Mouse (Mus musculus) left cerebral cortex, postnatal 14 days (tissue): ENCODE results near the gene Dnajb8. TPM values are rescaled to one million over a fixed set of nuclear protein-coding genes. Genes with fewer than 3 reads are reported as not detected.

Experiments used
- DNase-seq, 2 experiments: peaks; one replicate each; pipeline ENCODE4 v3.0.0; 2021 to 2022; ENCODE audit warnings: low spot score in 2 of 2, mixed read lengths in 1 of 2
- intact Hi-C: fragments of 180-260 bp; cut with DNase I; formaldehyde crosslinking; loops from one replicate; pipeline ENCODE4 v1.15.1; 2025
- total RNA-seq, 2 experiments: library from RNA; stranded (reverse); gene quantifications; 2 replicates each; pipeline ENCODE4 v1.2.3; 2021

The Dnajb8 gene
- total RNA-seq, 2 experiments from 2014 or later: not detected

DNA sequence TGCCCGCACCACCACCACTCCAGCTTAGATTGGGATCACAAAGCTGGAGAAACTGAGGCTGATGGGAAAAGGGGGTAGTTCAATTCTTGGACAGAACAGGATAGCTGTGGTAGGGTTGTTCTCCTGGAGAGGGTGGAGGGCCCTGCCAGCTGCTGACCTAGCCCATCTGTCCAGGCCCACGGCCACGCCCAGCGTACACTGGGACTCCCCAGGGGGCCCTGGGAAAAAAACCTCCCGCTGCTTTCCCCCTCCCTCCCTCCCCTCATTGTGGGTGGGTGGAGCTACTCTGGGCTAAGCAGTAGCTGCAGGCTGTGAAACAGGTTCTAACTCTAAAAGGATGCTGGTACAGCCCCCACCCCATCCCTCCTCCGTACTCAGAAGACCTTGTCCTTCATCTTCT lies 6.3 kb upstream of the Dnajb8 start:
- DNase-seq: no peak
- intact Hi-C loops: no loop called here

DNA sequence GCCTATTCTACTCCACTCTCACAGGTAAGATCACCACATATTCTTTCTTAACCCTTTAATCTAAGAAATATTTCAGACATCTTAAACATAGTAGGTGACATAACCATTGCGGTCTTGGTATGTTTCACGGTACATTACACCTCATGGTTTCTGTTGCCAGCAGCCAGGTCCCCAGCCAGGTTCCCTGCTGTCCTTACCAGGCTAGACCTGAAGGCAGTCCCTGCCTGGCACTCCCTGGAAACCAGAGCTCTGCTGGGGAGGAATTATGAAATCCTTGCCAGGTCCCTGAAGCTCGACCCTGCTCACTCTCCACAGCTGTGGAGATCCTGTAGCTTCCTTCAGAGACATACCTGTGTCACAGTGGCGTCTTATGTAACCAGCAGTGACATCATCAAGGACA lies 5.9 kb upstream of the Dnajb8 start:
- intact Hi-C loops: no loop called here
- DNase-seq: no peak

DNA sequence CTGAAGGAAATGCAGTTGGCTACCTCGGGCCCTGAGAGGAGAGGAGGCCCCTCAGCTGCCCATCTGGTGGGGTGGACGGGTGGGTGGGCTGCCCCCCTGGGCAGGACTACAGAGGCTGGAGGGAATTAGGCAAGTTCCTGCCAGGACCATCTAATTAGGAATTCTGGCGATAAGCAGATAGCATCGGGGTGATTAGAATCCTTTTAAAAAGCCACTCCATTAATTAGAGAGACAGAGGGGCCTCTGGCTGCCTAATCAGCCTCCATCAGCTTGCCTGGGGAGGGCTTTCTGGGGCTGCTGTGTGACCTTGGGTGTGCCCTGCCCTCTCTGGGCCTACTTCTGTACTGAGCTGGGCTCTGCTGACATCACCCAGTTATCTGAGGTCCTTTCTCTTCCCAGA lies 3.0 kb upstream of the Dnajb8 start:
- intact Hi-C loops: no loop called here
- no peak for DNase-seq

DNA sequence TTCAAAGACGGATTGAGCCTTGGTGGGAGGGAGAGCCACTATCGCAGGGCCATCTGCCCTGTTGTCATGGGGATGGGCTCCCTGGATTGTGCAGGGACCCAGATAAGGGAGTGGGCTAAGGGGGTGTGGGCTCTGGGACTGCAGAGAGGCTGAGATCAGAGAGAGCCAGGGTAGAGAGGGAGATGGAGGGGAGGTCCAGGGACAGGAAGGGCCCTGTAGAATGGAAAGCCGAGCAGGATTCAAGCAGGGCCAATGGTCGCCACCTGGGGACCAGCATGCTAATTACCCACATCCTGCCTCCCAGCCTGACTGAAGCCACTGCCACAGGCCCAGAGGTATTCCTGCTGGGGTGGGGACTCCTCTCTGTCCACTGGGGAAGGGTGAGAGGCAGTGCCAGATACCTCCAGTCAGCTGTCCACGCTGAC lies 4.5 kb downstream of the Dnajb8 start:
- DNase-seq: no peak
- intact Hi-C loops: no loop called here

DNA sequence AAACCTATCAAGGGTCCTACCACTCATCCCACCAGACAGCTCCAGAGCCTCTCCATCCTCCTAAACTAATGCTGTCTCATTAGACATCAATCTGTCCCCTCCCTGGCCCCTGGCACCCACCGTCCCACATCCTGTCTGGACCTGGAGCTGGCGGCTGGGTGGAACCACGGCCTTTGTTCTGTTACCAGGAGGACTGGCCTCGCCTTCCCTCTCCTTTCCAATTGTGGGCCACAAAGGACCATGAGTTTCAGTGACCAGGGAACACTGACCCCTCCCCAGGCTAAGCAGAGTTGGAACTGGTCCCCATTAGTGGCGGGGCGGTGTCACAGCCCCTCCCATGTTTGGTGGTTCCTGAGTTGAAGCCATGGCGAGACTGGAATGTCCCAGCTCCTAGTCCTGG lies 5.5 kb downstream of the Dnajb8 start:
- intact Hi-C loops: no loop called here

DNA sequence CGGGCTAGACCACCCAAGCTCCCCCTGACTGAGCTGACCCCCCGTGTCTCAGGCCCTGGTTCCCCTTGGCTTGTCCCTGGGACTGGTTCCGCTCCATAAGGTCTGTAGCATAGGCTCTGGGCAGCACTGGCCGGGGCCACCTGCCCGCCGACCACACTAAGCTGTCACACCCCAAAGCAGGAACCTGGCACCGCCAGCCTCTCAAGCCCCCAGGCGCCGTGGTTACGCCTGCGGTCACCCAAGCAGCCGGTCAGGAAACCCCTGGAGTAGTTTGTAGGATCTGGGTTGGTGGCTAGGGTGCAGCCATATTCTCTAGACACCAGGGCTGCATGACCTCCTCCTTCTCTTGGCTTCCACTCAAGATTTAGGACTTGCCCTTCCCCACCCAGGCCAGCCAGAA lies 7.2 kb downstream of the Dnajb8 start:
- DNase-seq: no peak
- intact Hi-C loops: no loop called here

More for the DNA sequence above, 5.5 kb downstream of the Dnajb8 start:
- no peak for DNase-seq

DNA sequence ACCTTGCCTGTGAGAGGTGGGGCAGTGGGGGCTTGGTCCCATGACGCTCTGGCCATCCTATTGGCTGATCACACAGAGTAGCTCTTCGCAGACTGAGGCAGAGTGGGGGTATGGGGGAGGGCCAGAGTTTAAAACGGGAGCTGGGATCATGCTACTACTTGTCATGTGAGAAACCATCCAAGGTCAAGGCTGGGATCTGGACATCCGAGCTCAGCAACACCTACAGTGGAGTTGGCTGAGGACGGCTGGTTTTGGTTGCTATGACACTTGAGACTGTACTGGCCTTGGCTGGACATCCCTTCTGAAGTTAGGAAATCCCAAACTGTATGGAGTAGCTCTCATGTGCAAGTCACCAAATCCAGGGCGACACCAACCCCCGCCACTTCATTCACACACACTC lies 9.8 kb downstream of the Dnajb8 start:
- DNase-seq: no peak
- intact Hi-C loops: no loop called here

DNA sequence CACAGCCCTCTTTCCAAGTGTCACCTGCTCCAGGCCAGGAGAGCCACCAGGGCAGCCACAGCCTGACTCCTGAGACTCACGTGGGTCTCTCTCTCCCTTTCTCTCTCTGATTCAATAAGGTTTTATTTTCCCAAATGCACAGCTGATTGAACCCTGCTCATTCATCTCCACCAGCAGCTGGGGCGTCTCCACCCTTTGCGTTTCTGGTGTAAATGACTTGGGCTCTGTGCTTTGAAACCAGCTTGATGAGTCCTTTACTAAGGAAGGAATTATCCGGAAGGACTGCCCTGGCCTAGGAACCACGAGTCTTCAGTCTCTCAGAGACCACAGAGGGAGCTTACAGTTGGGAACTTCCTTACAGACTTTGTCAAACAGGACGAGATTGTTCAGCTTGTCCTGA lies 10.2 kb downstream of the Dnajb8 start:
- intact Hi-C loops: no loop called here
- DNase-seq: no peak

DNA sequence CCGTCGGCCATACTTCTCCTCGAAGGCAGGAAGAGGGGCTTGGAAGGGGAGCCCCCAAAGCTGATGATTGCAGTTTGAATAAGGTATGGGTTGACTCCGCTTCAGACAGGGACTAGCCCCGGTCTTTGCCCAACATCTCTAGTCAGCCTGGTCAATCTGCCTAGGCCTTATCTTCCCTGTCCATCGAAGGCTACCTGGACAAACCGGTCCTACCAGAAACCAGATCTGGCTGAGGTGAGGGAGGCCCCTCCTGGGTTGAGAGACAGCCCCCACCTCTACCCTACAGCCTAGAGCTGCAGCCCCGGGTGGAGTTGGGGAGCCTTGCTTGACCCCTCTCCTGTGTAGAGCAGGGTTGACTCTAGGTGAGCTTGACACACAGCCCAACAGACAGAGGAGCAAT lies 11.9 kb downstream of the Dnajb8 start:
- DNase-seq: no peak
- intact Hi-C loops: no loop called here

DNA sequence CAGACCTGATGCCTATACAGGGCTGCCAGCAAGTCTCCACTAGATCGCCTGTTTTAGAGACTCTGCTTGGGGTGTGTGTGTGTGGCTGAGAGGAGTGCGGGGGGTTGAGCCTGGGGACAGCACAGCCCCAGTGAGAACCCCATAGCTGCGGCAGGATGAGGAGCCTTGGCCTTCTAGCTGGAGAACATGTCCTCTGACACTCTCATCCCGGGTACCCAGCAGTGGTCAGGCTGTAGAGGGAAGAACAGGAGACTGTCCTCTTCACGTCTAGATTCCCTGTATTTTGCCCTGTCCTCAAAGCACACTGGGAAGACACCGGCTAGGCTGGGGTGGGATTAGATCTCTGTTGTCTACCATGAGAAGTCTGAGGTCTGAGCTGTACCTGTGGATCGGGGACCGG lies 13.4 kb downstream of the Dnajb8 start:
- intact Hi-C loops: no loop called here

DNA sequence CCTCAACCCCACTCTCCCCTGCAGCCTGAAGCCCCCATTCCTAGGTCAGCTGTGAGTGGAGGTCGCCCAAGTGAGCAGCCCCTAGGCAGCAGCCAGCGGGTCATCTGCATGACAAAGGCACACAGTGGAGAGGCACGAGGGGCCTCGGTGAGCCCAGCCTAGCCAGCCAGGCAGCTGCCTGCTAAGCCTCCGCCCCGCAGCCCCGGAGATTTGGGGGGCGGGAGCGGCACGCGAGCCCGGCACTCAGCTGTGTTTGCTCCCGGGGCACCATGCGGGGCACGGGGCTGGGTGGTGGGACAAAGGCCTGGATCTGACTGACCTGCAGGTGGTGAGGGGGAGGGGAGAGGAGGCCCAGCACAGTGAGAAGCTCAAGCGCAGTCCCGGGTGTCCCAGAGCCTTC lies 13.9 kb downstream of the Dnajb8 start:
- intact Hi-C loops: no loop called here
- DNase-seq: no peak

More for the DNA sequence above, 13.4 kb downstream of the Dnajb8 start:
- no peak for DNase-seq

DNA sequence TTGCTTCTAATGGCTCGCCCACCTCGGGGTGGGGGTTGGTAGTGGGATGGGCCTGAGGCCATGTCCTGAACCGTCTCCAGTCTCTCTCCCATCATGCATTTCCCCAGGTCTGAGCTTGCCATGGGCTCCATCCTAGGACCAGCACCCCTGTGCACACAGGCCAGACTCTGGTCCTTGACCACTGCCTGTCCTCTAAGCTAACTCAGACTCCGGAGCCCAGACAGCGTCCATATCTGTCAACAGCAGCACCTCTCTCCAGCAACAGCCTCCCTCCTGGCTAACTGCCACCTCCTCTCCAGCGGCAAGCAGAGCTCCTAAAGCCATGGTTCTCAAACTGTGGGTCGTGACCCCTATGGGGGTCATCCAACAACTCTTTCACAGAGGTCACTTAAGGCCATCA lies 14.4 kb downstream of the Dnajb8 start:
- DNase-seq: no peak
- intact Hi-C loops: no loop called here

DNA sequence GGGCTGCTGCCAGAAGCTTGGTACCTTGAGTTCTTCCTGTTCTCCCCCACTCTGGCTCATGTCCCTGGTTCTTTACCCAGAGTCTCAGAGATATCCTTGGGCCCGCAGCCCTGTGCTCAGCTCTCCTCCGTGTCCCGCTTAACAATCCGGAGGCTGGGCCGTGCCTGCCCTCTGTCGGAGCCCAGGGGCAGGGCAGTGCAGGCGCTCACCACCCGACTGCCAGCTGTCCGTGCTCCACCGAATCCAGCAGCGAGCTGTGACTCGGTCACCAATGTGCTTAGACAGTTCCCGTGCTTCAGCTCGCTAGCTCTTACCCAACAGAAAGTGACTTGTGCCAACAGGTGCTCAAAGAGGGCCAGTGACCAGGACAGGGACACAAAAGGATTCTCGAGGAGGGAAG lies 20.5 kb downstream of the Dnajb8 start:
- DNase-seq: peak in 1 of 2 experiments; percentile 34
- intact Hi-C loops: no loop called here

DNA sequence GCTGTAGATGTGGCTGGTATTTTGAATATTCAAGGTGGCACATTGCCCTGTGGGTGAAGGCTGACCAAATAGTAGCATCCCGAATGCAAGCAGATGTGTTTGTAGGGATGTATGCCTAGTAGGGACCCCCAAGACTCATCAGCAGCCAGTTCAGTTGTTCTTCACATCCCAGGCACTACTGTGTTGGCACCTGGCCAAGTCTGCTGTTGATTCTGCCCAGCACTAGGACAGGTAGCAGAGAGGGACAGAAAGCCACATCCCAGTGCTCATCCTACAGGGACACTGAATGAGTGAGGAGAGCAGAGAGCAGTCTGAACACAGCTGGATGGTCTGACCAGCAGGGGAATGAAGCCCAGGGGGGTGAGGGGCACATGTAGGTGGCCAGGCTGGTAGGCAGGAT lies 27.2 kb downstream of the Dnajb8 start:
- intact Hi-C loops: no loop called here
- peak in 1 of 2 experiments; percentile 22 for DNase-seq

DNA sequence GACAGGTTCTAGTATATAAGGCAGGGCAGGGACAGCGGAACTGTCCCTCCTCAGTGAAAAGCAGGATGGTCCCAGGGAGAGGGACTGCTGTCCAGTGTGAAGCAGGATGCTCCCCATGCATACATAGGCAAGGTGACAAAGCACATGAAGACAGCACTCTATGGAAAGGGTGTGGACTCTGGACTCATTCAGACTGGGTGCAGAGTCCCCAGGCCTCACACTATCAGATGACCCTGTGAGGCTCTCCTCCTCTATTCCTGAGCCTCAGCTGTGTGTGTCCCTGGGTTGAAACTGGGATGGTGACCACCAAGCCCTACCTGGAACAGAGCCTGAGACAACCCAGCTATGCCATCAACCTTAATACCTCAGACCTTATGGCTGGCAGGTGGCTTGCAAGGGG lies 29.3 kb downstream of the Dnajb8 start:
- intact Hi-C loops: no loop called here
- DNase-seq: no peak

DNA sequence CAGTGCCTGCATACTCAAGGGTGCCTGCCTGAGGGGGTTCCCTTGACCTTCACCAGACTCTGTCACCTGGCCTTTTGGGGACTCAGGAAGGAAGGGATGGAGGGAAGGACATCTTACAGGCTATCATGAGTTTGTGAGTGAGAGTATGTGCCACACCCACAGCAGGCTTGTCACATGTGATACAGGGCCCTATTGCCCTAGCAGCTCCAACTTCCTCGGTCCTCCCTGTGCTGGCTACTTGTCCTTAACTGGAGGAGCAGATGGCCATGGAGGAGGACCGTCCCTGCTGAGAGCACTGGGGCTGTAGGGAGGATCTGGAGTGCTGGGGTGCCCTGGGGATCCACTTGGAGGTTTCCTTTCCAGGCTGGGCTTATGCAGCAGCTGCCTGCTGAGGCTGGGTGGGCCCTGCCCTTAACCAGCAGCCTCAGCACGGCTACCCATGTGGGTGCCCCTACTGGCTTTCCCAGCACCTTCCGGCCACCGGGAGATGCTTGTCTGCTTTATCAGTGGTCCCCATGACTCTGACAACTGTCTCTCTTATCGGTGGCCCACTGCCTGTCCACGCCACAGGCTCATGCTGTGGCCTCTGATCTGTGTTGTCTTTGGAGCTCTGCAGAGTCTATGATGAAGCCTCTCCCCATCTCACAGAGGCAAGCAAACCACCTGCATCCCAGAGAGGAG lies 29.9 kb downstream of the Dnajb8 start:
- no peak for DNase-seq
- intact Hi-C loops: no loop called here

DNA sequence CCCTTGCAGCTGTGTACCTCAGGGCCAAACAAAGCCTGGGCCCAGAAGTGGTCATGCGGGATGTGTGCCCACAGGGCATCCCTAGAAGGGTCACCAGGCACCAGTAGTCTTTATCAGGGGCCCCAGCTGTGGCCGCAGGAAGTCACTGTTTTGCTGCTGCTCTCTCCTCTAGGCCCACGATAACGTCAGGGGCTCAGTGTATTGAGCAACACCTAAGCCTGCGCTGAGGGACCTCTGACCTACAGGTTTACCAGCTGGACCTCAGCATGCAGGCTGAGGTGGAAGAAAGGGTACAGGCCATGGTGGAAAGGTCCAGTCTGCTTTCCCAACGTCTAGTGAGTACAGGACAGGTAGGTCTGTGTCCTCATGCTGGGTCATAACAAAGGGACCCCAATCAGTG lies 32.0 kb downstream of the Dnajb8 start:
- intact Hi-C loops: no loop called here
- no peak for DNase-seq

DNA sequence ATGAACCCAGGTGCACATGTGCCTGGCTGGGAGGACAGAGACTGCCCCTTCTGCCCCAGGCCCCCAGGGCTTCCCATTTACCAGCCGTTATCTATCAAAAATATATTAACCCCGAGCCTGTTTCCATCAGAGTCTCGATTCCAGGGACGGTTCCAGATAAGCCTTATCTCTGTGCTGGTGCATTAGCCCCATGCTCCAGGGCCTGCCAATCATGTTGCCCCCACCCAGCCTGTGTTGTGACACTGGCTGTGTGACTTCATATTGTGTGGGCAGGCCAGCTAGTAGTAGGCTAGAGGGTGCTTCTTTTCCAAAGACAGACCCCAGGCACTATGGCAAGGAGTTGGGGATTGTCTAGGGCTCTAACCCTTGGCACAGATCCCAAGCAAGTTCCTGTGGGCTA lies 33.4 kb downstream of the Dnajb8 start:
- no peak for DNase-seq
- intact Hi-C loops: no loop called here

DNA sequence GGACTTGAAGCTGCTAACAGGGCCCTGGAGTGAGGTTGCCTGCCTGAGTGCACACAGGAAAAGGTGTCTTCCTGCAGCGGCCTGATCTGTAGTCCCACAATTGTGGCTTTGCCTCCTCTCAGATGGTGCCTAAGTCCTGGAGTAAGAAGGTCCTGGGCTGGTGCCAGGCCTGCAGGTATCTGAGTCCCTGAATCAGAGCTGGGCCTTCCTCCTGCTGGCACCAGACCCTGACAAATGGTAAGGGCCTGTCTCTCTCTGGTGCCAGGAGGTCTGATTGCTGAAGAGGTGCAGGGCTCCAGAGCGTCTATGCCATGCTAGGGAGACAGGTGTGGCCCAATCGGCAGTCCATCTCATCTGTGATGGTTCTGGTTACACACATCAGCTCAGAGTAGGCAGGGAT lies 37.6 kb downstream of the Dnajb8 start:
- intact Hi-C loops: no loop called here
- no peak for DNase-seq

DNA sequence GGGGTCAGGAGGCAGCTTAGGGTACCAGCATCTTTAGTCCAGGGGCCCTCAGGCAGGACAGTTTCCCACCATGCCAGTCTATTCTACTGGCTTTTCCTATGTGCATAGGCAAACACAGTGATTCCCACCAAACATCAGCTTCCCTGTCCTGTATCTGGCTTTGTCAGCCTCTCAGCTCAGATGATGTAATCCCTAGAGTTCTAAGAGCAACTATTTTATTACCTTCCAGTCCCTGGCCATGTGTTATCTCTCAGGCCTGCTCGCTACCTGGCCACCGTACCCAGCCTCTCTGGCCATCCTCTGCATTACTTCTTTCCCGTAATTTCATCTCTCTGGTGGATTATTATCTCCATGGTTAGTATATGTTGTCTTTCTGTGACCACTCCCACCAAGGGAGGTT lies 38.6 kb downstream of the Dnajb8 start:
- DNase-seq: no peak
- intact Hi-C loops: no loop called here

DNA sequence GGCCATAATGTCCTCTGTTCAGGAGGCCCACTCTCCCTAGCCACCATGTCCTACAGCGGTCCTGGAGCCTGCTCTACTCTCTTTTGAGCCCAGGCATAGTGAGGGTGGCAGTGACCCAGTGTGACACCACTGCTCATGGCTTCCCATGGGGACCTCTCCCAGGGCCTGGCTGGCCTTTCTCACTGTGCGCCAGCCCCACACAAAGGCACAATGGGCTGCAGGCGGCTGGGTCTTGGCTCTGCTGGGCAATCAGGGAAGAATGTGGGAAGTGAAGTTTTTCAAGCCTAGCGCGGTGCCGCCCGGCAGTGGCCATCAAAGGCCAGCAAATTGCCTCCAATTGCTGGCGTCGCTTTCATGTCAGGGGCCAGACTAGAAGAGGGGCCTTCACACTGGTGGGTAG lies 40.1 kb downstream of the Dnajb8 start:
- DNase-seq: peak; percentile 11 to 25

DNA sequence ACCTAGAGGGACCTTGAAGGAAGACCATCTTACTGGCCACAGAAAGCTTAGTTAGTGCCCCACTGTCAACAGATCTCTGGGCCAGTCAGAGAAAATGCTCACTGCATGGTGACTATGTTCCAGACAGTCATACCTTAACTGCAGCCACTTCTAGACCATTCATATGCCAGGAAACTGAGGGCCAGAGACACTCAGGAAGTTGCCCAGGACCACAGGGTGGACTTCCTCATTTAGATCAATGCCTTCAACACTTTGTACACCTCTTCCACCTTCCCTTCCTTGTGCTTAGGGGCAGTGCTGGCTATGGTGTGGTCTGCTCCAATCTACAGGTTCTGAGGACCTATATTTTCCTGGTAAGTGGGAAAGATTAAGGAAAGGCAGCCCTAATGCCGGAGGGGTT lies 43.3 kb downstream of the Dnajb8 start:
- DNase-seq: no peak
- intact Hi-C loops: no loop called here

More for the DNA sequence above, 40.1 kb downstream of the Dnajb8 start:
- intact Hi-C loops: no loop called here
